Mouse (Mus musculus): ENCODE results near the gene Rps11.
"Not testable (repeated sequence)": the region's sequence is repeated elsewhere in the genome, so short reads cannot be mapped to it uniquely, and the experiment has no call there.

The Rps11 gene

DNA sequence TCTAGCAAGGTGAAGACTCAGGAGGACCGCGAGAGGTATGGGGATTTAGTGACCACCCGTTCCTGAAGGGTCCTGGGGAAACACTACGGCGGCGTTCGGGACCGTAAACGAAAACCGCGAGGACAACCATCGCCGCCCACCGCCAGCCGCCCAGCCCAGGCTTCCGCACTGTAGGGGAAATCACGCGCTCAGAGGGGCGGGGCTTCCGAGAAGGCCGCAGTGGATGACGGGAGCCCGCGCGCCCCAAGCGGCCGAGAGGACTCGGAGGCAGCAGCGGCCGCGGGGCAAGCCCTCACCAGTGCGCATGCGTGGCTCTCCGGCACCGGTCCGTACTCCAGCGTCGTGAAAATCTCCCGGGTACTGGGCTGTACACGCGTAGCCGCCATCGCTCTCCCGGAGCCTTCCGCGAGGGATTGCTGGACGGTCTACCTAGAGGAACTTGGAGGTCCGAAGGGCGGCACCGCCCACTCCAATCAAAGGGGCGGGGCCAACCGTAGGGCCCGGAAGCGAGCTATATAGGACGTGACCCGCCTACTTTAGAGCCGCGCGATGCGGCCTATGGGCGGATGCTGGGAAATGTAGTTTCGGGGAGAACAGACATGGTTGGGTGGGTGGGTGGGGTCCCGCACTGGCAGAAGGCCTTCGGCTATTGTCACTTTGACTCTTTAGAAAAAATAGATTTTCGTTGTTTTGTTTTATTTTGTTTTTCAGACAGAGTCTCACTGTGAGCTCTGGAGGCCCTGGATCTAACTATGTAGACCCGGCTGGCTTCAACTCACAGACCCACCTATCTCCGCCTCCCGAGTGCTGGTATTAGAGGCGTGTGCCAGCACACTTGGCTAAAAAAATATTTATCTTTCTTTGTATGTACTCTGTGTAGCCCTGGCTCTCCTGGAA is 30.1 kb upstream of the Rps11 start, which contains the start of the genes Pih1d1 and Aldh16a1:
Gene Pih1d1, plus strand, starts transcription at position 208 of the 897 bp plus-strand sequence.
Gene Aldh16a1, minus strand, starts transcription at position 489 of the 897 bp plus-strand sequence.
- peak; percentile 98 for DNase-seq (ENCODE audit: low spot score)

DNA sequence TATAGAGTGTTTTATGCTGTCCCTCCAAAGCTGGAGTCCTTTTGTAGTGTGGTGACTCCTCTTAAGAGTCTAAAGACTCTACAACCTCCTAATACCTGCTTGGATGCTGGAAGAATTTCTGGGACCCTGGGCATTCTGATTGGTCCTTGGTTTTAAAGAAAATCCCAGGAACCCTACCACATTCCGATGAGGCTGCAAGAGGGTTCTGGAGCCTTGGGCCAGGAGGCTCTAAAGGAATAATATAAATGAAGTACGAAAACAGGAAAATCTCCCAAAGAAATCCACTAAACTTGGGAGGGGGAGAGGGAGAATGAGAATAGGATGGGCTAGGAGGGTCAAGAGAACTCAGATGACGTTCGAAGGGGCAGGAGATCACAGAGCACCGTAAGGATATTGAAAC is 29.3 kb upstream of the Rps11 start:
- DNase-seq (ENCODE audit: low spot score) = no peak

DNA sequence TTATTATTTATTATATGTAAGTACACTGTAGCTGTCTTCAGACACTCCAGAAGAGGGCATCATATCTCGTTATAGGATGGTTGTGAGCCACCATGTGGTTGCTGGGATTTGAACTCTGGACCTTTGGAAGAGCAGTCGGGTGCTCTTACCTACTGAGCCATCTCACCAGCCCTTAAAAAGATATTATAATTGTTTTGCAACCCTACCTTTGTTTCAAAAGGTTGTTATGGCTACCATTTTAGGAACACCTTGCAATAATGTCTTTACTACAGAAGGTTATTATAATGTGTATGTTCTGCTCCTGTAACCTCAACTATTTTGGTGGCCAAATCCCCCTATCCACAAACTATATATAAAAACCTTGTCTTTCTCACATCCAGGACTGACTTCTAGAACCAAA is 28.8 kb upstream of the Rps11 start:
- DNase-seq (ENCODE audit: low spot score) = not testable (repeated sequence)

DNA sequence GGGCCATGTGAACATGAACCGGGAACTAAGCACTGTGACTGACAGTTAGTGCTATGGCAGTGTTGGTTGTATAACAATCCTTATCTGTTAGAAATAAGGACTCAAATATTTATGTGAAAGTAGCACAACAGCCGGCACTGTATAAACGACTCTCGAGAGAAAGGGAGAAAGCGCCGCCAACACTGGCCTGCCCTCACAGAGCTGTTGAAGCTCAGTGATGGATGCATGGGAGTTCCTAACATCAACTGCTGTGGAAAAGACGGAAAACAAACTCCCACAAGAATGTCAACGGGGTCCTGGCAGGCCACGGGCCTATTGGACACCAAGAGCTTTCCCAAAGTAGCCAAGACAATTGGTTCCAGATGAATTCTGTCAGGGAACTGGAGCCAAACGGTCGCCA is 27.1 kb upstream of the Rps11 start:
- DNase-seq (ENCODE audit: low spot score) = no peak

DNA sequence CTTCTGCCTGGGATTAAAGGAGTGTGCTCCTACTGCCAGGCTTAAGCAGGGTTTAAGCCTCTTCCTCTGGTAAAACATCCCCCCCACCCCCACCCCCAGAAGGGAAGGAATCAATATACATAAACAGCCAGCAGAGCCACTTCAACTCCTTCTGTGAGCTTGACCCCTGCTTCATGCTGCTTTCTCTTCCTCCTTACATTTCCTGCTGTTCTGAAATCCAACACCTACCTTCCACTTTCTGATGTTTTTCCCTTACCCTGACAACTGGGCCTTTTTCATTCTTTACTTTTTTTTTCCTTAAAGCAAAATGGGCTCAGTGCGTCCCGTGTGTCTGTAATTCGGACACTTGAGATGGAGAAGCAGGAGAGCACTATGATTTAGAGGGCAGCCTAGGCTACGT is 26.1 kb upstream of the Rps11 start:
- DNase-seq (ENCODE audit: low spot score) = no peak

DNA sequence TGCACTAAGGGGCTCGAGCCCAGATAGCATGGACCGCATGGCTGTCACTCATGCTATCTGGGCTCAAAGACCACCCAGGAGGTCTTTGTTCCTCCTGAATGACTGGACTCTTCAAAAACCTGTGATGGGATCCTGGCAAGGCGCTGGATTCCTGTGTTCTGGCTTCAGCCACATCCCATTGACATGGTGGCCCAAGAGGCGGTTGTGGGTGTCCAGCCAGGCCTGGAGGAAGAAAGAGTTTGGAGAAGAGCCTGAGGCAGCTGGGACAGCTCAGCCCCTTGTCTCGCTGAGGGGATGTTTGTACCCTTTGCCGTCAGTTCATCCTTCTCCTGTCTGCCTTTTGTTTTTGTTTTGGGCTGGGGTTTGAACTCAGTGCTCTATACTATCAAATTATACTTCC is 25.3 kb upstream of the Rps11 start:
- DNase-seq (ENCODE audit: low spot score) = no peak

DNA sequence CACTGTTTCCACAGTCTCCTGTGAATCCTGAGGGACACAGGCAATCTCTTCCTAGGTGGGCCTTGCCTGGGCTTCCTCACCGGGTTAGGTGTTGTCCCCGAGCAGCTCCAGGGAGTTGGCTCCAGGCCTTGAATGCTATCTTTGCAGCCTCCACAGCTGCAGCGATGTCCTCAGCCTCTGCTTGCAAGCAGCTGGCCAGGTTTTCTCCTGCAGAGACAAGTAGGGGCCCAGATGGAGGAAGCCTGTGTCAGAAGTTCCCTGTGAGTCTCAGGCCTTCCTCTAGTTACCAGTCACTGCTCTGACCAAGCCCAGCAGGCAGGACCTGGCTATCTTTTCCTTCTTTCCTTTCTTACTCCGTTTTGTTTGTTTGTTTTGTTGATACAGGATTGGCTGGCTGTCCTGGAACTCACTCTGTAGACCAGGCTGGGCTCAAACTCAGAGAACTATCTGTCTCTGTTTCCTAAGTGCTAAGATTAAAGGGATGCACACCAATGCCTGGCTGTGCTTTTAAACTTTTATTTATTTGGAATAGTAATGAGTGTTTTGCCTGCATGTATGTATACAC is 24.4 kb upstream of the Rps11 start:
- DNase-seq (ENCODE audit: low spot score) = no peak

DNA sequence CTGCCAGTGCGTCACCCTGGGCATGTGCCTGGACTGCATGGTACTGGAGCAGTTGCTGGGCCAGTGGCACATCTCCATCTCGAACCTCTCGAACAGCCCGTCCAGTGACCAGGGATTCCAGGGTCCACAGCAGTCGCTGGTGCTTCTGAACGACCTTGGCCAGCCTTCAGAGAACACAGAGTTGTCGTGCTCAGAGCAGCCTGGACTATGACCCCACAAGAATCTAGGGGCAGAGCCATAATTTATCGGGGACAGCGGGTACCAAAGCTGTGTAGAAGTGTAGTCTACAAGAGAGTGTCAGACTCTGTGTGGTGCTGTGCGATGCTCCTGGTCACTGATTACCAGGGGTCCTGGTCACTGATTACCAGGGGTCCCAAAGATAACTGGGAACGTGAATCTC is 23.7 kb upstream of the Rps11 start:
- DNase-seq (ENCODE audit: low spot score) = no peak

DNA sequence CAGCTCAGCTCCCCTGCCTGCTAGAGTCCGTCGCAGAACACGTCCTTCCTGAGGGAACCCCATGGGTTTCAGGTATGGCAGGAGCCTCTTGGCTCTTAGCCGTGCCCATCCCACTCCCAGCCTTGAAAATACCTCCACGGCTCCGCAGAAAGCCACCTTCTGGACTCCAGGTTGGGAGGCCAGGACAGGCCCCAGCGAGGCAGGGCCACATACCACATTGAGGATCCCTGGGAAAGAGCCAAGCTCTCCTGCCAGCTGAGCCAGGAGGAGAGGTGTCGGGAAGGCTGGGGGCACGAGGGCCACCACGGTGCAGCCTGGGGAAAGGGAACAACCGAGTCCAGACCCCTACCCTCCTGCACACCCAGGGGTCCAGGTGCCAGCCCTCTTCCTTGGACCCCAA is 23.0 kb upstream of the Rps11 start:
- DNase-seq (ENCODE audit: low spot score) = no peak

DNA sequence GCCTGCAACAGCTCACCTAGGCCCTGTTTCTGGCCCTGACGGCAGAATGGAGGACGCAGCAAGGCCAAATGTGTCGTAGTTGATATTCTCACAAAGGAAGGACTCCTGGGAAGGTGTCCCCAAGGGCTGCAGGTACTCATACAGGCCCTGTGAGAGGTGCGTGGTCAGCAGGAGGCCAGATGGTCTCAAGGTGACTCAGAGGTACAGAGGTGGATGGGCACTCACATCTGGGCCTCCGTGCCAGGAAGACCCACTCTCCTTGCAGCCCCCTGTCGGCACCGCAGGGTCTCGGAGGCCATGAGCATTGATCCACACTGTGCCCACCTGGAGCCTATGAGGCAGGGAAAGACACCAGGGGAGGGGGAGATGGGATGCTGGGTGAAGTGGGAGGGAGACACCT is 21.2 kb upstream of the Rps11 start:
- DNase-seq (ENCODE audit: low spot score) = no peak

DNA sequence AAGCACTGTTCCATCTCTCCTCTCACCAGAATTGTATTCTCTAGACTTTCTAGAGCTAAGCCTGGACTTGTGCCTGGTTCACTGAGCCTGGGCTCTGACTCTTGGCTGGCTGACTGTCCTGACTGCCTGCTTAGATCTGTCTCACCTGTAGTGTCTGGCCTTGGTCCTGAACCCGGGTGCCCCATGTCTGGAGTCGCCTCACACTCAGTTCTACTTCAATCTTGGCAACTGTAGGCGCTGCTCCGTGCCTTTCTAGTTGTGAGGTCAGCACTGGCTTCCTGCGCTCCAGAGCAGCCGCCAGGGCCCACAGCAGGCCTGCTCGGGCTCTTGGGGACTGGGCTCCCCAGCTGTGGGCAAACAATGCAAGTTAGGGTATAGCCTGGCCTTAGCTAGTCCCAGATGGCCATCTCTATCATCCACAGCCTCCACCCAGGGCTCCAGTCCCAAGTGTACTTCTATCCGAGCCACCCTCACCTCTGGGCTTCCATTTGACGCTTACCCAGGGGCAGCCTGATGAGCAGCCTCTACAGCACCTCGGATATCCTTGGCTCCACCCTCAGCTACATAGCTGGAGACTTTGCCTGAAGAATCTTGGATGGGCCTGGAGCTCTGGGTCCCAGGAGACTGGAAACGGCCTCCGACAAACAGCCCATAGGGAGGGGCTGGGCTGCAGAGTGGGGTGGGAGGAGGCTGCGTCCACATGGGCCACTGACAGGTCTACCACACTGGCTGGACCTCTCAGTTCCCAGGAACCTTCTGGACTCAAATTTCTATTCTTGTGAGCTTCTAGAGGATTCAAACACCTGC is 20.3 kb upstream of the Rps11 start:
- DNase-seq (ENCODE audit: low spot score) = no peak

DNA sequence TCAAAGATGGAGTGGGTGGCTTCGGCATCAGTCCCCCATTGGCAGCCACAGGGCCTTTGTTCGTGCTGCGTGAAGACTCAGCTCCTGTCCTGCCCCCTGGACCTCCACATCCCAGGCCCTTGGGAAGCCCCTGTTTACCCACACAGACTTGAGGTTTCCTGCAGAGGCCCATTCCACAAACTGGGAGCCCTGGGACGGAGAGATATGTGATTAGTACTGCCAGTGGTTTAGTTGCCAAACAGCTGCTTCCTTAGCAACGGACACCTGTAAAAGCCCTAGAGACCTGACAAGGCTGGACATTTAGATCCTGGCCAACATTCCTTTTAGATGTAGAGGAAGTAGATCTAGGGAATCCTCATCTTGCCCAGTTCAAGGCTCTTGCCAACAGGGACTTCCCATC is 17.7 kb upstream of the Rps11 start:
- DNase-seq (ENCODE audit: low spot score) = no peak

DNA sequence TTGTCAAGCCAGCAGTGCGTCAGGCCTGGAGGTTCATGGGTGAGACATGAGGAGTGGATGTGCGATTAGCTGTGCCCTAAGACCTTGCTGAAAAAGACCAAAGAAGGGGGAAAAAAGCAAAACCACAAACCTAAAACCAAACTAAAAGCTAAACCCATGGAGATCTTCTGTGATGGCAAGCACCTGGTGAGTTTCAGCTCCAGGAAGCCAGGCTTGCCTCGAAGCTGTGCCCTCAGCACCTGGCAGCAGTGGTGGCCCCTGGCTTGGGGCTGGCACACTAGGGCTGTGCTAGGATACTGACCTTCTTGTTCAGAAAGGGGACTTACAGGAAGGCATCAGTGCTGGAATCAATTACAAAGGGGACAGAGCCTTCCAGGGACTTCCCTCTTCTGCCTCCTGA is 17.1 kb upstream of the Rps11 start:
- no peak for DNase-seq (ENCODE audit: low spot score)

DNA sequence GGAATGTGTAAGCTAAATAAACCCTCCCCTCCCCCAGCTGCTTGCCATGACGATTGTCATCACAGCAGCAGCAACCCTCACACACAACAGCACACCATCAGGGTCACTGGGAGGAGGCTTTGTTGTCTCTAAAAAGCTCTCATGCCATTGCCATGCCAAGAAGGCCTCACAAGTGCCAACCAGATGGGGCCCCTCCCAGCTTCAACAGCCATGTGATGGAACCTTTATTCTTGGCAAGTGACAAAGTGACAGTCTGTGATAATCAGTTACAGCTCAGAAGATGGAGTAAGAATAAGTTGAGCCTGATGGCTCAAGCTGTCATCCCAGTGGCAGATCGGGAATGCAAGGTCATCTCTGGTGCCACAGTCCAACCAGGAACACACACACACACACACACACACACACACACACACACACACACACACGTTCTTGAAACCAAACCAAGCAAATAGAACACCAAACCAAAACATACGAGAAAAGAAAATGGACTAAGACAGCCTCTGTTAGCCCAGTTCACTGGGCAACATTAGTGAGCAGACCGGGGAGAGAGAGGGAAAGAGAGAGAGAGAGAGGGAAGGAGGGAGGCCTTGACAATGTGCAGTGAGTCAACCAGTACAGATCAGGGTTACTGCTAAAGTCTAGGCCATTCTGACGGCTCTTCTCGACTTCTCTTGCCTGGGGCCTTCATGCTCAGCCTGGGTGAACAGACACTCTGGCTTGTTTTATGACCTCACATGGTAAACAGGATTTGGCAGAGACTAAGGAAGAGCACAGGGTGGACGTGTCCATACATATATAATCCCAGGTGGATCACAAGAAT is 15.9 kb upstream of the Rps11 start:
- no peak for DNase-seq (ENCODE audit: low spot score)

DNA sequence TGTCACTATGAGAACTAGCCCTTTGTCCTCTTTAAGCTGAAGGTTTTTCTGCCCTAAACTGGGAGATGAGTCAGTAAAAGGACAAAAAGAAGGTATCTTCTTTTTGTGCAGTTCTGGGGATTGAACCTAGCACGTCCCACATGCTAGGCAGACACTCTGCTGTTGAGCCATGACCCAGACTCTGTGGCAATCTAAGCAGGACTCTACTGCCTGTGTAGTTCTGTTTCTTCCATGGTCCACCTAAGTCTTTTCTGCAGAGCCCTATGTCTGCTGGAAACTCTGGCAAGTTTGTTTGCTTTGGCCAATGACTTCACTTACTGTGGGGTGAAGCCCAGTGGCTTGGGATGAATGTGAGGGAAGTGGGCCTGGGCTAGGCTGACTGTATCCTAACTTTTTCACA is 14.2 kb upstream of the Rps11 start:
- DNase-seq (ENCODE audit: low spot score) = no peak

DNA sequence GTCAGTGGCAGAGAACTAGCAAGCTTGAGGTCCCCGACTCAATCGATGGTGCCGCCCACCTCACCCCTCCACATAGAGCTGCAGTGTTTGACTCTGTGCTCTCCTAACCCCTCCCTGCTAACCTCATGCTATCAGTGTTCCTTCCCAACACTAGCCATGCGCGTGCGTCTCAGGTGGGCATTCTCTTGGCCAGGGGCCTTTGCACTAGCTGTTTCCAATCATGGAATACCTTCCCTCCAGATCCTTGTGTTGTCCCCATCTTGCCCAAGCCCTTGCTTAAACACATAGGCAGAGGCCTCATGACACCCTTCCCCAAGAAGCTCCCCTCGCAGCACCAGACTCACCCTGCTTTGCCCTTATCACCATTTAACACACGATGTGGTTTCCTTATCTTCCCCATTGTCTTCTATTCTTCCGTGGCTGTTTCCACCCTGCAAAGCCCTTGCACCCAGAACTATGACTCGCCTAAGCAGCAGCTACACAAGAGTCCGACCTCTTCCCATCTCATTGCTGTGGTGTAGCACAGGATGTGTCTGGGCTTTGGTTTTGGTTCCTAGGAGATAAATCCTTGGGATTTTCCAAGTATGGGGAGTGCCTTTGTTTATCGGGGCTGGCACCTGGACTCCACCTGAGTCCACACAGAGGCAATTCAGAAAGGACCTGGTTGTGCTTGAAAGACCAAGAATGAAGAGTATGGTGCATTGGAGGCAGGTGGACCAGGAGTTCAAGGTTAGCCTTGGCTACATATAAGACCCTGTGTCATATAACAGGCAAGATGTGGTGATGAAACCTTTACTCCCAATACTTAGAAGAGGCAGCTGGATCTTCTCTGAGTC is 13.2 kb upstream of the Rps11 start:
- no peak for DNase-seq (ENCODE audit: low spot score)

DNA sequence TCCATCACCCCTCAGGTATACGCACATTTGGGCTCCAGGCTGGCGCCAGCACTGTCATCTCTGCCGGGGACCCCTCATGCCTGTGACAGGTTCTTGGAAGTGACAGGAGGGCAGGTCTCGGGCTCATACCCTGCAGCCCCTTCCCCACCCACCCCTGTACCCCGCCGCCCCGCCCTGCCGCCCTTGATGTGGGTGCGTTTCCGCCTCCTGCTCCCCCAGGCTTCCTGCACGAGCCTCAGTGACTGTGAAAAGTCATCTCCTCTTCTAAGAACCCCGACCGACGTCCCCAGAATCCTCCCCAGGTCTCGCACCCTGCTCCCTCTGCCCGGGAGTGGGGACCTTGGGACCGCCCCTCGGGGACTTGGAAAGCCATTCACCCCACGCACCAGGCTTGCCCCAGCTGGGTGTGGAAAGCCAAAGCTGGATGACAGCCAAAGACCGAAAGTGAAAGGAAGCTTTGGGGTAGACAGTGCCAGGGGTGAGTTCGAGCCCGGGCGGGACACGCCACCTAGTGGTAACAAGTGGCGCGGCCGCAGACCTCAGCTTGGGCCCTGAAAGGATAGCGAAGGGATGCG is 11.8 kb upstream of the Rps11 start, which contains the start of the genes Gm45713 and Flt3l:
Gene Gm45713, minus strand, starts transcription at position 239 of the 575 bp plus-strand sequence.
Gene Flt3l, minus strand, starts transcription at position 440 of the 575 bp plus-strand sequence.
- peak; percentile 89 for DNase-seq (ENCODE audit: low spot score)

DNA sequence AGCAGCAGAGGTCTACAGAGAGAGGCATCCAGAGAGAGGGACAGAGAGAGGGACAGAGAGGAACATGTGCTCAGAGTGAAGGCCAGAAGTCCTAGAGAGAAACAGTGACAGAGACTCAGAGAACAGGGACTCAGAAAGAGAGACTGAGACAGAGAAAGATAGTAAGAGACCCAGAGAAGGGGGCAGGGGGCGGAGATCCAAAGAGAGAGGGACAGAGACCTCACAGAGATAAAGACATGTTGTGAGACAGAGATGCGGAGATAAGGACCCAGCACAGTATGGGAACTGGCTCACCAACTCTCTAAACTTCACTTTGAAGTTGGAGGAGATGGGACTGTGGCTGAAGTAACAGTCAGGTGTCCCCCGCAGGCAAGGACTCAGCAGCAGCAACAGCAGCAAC is 11.1 kb upstream of the Rps11 start:
- no peak for DNase-seq (ENCODE audit: low spot score)

DNA sequence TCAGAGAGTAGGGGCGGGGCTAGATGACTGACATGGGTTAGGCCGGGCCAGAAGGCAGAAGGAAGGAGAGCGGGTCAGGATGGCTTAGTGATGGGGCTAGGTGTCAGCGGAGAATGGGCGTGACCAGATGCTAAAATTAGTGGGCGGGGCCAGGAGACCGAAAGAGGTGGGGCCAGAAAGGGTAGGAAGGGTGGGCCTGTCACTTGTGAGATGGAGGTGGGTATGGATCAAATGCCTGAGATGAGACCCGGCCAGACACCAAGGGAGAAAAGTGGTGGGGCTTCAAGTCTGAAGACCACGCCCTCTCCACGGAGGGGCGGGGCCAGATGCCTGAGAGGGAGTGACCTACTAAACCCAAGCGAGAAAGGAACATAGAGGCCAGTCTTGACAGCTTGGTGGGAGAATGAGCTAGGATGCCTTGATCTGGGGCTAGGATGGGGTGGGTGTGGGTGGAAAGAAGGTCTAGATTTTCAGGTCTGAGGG is 10.3 kb upstream of the Rps11 start:
- DNase-seq (ENCODE audit: low spot score) = peak; percentile 70

DNA sequence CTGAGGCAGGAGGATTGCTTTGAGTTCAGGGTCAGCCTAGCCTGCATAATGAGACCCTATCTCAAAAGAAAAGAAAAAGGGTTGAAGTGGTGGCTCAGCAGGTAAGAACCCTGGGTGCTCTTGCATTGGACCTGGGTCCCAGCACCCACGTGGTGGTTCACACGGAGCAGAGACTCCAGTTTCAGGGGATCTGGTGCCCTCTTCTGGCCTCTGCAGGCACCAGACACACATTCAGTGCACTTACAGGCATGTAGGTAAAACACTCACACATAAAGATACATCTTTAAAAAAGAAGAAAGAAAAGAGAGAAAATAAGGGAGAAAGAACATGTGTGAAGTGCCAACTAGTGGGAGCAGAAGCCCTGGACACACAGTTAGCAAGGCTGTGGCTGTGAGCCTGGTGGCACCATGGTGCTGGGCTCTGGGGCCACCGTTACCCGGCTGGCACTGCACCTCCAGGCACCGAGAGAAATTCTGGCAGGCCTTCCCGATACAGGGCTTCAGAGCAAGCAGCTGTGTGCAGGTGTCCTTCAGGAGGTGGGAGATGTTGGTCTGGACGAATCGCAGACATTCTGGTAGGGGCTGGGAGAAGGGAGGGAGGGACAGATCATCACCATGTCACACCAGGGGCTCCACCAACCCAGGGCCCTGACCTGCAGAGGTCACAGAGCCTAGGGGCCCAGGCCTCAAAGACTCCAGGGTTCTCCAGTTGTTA is 9.4 kb upstream of the Rps11 start:
- no peak for DNase-seq (ENCODE audit: low spot score)
